Mouse (Mus musculus) spleen, adult 12 weeks (tissue): ENCODE data around the gene 1700030K09Rik.

Experiments
- DNase-seq: peaks from one replicate; pipeline ENCODE4 v3.0.0; 2022; ENCODE audit warnings: low spot score

1700030K09Rik gene

GRCm38 (mm10) chr8:72504637-72505314 is 61.1 kb downstream of the 1700030K09Rik start:
- no peak for DNase-seq

GRCm38 (mm10) chr8:72507505-72507904 is 63.8 kb downstream of the 1700030K09Rik start:
- no peak for DNase-seq
